Mouse (Mus musculus) lung, postnatal 36 days (tissue): ENCODE measurements around the gene Elmod3.

Source experiments
- DNase-seq: peaks from one replicate; pipeline ENCODE4 v3.0.0; 2022; ENCODE audit warnings: mixed read lengths

Elmod3 gene

GRCm38 (mm10) chr6:72532580-72532979, 65.6 kb downstream of the Elmod3 start:
- DNase-seq = no peak

- DNase-seq = no peak
These were observed 69.6 kb downstream of the Elmod3 start for GRCm38 (mm10) chr6:72528410-72529151.

- DNase-seq = no peak
These were observed 71.1 kb downstream of the Elmod3 start for GRCm38 (mm10) chr6:72527070-72527469.

- no peak for DNase-seq
These were observed 74.1 kb downstream of the Elmod3 start for GRCm38 (mm10) chr6:72524160-72524559.

DNA sequence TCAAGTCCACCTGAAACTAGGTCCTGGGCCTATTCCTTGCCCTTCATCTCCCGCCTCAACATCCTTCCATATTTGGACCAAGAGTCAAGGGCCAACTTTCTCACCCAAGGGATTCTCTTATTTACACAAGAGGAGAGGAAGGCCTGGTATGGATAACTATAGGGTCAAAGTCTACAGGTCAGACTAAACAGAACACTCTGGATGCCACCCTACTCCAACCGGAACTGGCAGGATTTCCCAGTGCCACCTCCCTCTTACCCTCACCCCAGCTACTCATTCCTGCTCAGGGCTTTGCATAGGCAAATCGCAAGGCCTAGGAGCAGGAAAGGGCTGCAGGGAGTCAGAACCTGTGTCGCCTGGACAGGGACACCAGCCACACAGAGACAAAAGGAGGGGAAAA, 75.0 kb downstream of the Elmod3 start:
- no peak for DNase-seq

DNA sequence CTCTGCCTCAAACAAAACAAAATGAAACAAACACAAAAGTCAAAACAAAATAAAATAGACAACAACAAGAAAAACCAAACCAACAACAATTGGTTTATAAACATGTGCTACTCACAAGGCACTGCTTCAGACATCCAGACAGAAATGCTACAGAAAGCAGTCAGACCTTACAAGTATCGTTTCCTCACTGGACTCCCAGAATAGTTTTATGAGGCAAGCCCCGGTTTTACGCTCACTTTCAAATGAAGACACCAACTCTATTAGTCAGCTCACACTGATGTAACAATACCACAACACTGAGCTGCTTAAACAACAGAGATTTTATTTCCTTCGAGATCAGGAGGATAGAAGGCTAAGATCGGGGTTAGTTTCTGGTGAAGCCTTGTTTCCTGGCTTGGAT, 75.9 kb downstream of the Elmod3 start:
- DNase-seq = no peak

DNA sequence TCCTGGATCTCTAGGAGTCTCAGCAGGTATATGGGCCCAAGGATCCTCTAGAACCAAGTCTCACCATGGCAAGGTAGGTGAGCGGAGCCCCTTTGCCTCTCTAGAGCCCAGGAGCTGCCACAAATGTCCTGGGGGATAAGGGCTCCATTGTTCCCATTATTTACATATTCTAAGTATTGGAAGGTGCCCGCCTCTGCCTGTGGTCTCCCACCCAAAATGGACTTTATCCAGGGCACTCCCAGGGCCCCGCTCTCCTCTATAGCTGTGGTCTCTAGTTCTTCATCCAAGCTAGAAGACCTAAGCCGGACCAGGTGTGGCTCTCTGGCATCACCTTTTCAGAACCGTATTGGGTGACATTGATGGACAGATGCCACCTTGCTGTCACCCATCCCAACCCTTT, 76.6 kb downstream of the Elmod3 start, which contains the start of gene Sh2d6:
Gene Sh2d6 (minus strand): TSS at position 101 of the 400 bp plus-strand sequence.
- DNase-seq = no peak

DNA sequence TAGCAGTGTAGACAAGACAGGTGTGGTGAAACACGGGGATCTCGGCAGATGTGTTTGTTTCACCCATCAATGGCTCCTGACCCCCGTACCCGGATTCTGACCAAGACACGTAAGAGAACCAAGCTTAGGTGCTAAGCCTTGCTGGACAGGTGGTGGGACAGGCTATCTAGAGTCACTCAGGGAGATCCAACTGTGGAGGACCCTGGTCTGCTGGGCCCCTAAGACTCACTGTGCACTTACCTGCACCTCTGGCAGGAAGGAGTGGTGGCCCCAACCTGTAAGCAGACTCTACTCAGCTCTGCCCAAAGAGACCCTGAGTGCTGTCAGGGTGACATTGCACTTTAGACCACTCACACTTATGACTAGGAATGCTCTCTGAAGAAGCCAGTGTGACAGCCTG, 77.3 kb downstream of the Elmod3 start:
- DNase-seq = no peak

GRCm38 (mm10) chr6:72519892-72520663, 78.1 kb downstream of the Elmod3 start:
- DNase-seq = peak; percentile 50

GRCm38 (mm10) chr6:72519303-72519702, 78.9 kb downstream of the Elmod3 start:
- no peak for DNase-seq

GRCm38 (mm10) chr6:72518842-72519241, 79.4 kb downstream of the Elmod3 start:
- DNase-seq = no peak
